Mouse (Mus musculus) myocyte (in vitro differentiated cells): Measurements from ENCODE around the gene Ninj2. TPM values are rescaled to one million over a fixed set of nuclear protein-coding genes. Genes with fewer than 3 reads are reported as not detected.

ENCODE experiments used
- H3K27me3 ChIP-seq: one replicate; pipeline ENCODE4 v1.6.1; 2011; ENCODE audit not compliant: control insufficient read depth, insufficient read depth, insufficient read length
- H3K36me3 ChIP-seq: one replicate; pipeline ENCODE4 v1.6.1; 2011; ENCODE audit not compliant: control insufficient read depth, insufficient read depth
- H3K4me2 ChIP-seq: one replicate; pipeline ENCODE4 v1.6.1; 2011; ENCODE audit warnings: low read depth, control low read depth
- H3K4me3 ChIP-seq: one replicate; pipeline ENCODE4 v1.5.1; 2011; ENCODE audit warnings: mild to moderate bottlenecking, control low read depth, moderate library complexity
- H3K79me2 ChIP-seq: one replicate; pipeline ENCODE4 v1.6.1; 2011; ENCODE audit not compliant: control insufficient read depth, insufficient read depth
- H3ac ChIP-seq: one replicate; pipeline ENCODE4 v1.6.1; 2011; ENCODE audit not compliant: control insufficient read depth, insufficient read length
- CEBPB ChIP-seq: IDR thresholded peaks from 2 replicates; pipeline ENCODE4 v1.6.1; 2011; ENCODE audit warnings: mild to moderate bottlenecking, moderate library complexity; ENCODE audit not compliant: poor library complexity, insufficient read depth, severe bottlenecking
- E2F4 ChIP-seq: IDR thresholded peaks from one replicate; pipeline ENCODE4 v1.6.1; 2011; ENCODE audit warnings: mild to moderate bottlenecking, control low read depth, moderate library complexity; ENCODE audit not compliant: insufficient read depth
- MAX ChIP-seq: IDR thresholded peaks from one replicate; pipeline ENCODE4 v1.6.1; 2011; ENCODE audit warnings: low read depth, mild to moderate bottlenecking, control low read depth
- MYOD1 ChIP-seq, 3 experiments: IDR thresholded peaks; one replicate each; pipeline ENCODE4 v1.6.1; 2011; ENCODE audit warnings: control low read depth in 2 of 3, low read depth in 2 of 3, mild to moderate bottlenecking in 2 of 3, moderate library complexity in 1 of 3; ENCODE audit not compliant: insufficient read length in 2 of 3, control insufficient read depth in 1 of 3
- MYOG ChIP-seq, 3 experiments: IDR thresholded peaks; one replicate each; pipeline ENCODE4 v1.6.1; 2011; ENCODE audit warnings: control low read depth in 2 of 3, low read depth in 2 of 3, mild to moderate bottlenecking in 2 of 3; ENCODE audit not compliant: insufficient read length in 2 of 3, control insufficient read depth in 1 of 3, insufficient read depth in 1 of 3
- POLR2A ChIP-seq: IDR thresholded peaks from one replicate; pipeline ENCODE4 v1.6.1; 2011; ENCODE audit warnings: low read depth, mild to moderate bottlenecking, control low read depth, moderate library complexity; ENCODE audit not compliant: insufficient read length
- POLR2AphosphoS2 ChIP-seq: IDR thresholded peaks from one replicate; pipeline ENCODE4 v1.6.1; 2011; ENCODE audit warnings: low read depth, control low read depth; ENCODE audit not compliant: insufficient read length
- REST ChIP-seq: IDR thresholded peaks from one replicate; pipeline ENCODE4 v1.6.1; 2011; ENCODE audit warnings: mild to moderate bottlenecking, control low read depth, moderate library complexity; ENCODE audit not compliant: insufficient read depth, insufficient read length
- SRF ChIP-seq: IDR thresholded peaks from one replicate; pipeline ENCODE4 v1.6.1; 2011; ENCODE audit warnings: low read depth; ENCODE audit not compliant: control insufficient read depth, insufficient read length
- TCF12 ChIP-seq: IDR thresholded peaks from one replicate; pipeline ENCODE4 v1.6.1; 2011; ENCODE audit warnings: mild to moderate bottlenecking, control low read depth; ENCODE audit not compliant: poor library complexity, insufficient read depth, severe bottlenecking
- TCF3 ChIP-seq: IDR thresholded peaks from one replicate; pipeline ENCODE4 v1.6.1; 2011; ENCODE audit warnings: low read depth, control low read depth; ENCODE audit not compliant: insufficient read length
- USF1 ChIP-seq: IDR thresholded peaks from one replicate; pipeline ENCODE4 v1.6.1; 2011; ENCODE audit warnings: low read depth, mild to moderate bottlenecking, control low read depth, moderate library complexity
- polyA plus RNA-seq: library from polyadenylated mRNA; unstranded; fragments of >200 nt; fragmentation: generic; extraction: Trizol; gene quantifications from one replicate; pipeline ENCODE4 v1.2.1, GENCODE M21; 2012; ENCODE audit warnings: missing spikeins

Gene Ninj2
- polyA plus RNA-seq, 1 experiment, result 0.05 TPM

DNA sequence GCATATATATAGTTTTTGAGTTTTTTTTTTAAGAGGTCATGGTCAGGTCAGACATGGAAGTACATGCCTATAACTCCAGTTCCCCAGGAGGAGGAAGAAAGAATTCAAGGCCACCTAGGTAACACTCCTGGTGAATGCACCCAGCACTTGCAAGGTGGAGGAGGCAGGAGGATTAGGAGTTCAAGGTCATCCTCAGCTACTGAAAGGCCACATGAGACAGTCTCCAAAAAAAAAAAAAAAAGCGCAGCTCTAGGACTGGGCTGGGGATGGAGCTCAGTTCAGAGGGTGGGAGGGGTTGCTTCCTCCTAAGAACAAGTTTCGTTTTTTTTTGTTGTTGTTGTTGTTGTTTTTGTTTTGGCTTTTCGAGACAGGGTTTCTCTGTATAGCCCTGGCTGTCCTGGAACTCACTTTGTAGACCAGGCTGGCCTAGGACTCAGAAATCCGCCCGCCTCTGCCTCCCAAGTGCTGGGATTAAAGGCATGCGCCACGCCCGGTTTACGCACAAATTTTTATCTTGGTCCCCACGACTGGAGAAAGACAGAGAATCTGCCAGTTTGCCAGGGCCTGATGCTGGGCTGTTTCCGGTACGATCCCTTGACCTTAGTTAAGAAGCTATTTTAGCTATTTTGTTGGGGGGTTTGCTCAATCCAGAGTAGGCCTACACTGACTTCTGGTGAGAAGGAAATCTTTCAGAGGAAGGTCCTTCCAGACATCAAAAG lies 92.0 kb downstream of the Ninj2 start:
- Histone ChIP-seq H3K36me3 (no peaks in the 10 kb centered on the region), H3K4me2 (no peak overlapping the region), H3K4me3 (no peak overlapping the region), H3K27me3 (no peaks in the 10 kb centered on the region), H3K79me2 (no peaks in the 10 kb centered on the region), H3ac (no peak overlapping the region)
- TF ChIP-seq TCF12 (no peak), POLR2A (no peak), SRF (no peak), POLR2AphosphoS2 (no peak), MYOD1 (IDR thresholded peaks at IDR 0.05; ENCODE audit: control insufficient read depth in 1 of 3, insufficient read length in 2 of 3, low read depth in 2 of 3) (no peak), TCF3 (no peak), MYOG (IDR thresholded peaks at IDR 0.05; ENCODE audit: control insufficient read depth in 1 of 3, insufficient read depth in 1 of 3, insufficient read length in 2 of 3, low read depth in 2 of 3) (no peak), MAX (no peak), CEBPB (no peak), E2F4 (no peak), REST (no peak), USF1 (no peak)

DNA sequence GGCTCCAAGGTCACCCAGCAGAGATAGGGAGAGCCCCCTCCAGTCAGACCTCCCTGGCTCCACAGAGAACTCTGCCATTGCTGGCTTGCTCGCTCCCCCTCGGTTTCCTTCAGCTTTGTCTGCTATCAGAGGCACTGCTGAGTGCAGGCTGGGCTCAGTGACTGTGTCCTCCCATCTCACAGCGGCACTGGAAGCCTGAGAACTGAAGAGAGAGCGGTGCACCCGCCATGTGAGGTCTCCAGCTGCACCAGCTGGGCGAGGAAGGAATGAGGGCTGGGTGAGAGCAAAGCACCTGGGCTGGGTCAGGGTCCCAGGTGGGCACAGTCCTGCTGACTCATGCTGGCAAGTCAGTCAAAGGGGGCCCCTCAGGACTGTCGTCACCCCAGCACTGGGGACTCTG lies 92.6 kb downstream of the Ninj2 start:
- H3K79me2 ChIP-seq, result no peaks in the 10 kb centered on the region
- TF ChIP-seq CEBPB (no peak), POLR2AphosphoS2 (no peak), TCF3 (no peak), SRF (no peak), MYOG (IDR thresholded peaks at IDR 0.05; ENCODE audit: control insufficient read depth in 1 of 3, insufficient read depth in 1 of 3, insufficient read length in 2 of 3, low read depth in 2 of 3) (no peak), MAX (no peak), TCF12 (no peak), MYOD1 (IDR thresholded peaks at IDR 0.05; ENCODE audit: control insufficient read depth in 1 of 3, insufficient read length in 2 of 3, low read depth in 2 of 3) (no peak), POLR2A (no peak), REST (no peak), USF1 (no peak), E2F4 (no peak)

DNA sequence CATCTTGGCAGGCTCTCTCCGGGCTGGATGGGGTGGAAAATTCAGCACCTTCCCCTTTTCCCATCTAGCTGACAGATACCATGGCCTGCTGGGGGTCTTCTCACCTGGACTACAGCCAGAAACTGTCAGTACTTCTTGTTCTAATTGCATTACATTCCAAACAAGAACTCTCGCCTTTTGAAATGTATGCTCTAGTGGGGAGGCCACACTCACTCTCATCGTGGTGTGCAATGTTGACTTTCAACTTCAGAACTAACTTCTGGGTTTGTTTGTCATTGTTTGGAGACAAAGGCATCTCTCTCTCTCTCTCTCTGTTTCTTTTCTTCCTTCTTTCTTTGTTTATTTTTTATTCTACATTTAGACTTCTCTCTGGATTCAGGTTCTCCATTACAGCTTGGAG lies 93.4 kb downstream of the Ninj2 start:
- H3ac ChIP-seq, result no peak overlapping the region
- no peaks in the 10 kb centered on the region for H3K79me2 ChIP-seq
- H3K4me2 ChIP-seq, result no peak overlapping the region
- H3K27me3 ChIP-seq, result no peaks in the 10 kb centered on the region
- H3K36me3 ChIP-seq, result no peaks in the 10 kb centered on the region
- H3K4me3 ChIP-seq, result no peak overlapping the region
- no peak for TF ChIP-seq TCF12
- TF ChIP-seq MYOD1 (IDR thresholded peaks at IDR 0.05; ENCODE audit: control insufficient read depth in 1 of 3, insufficient read length in 2 of 3, low read depth in 2 of 3), result no peak
- TF ChIP-seq MAX, result no peak
- no peak for TF ChIP-seq POLR2AphosphoS2
- no peak for TF ChIP-seq SRF
- TF ChIP-seq REST, result no peak
- no peak for TF ChIP-seq USF1
- no peak for TF ChIP-seq CEBPB
- TF ChIP-seq TCF3, result no peak
- TF ChIP-seq MYOG (IDR thresholded peaks at IDR 0.05; ENCODE audit: control insufficient read depth in 1 of 3, insufficient read depth in 1 of 3, insufficient read length in 2 of 3, low read depth in 2 of 3), result no peak
- no peak for TF ChIP-seq POLR2A
- TF ChIP-seq E2F4, result no peak

More for the DNA sequence above, 92.6 kb downstream of the Ninj2 start:
- no peak overlapping the region for H3K4me2 ChIP-seq
- no peak overlapping the region for H3K4me3 ChIP-seq
- H3K27me3 ChIP-seq, result no peaks in the 10 kb centered on the region
- no peaks in the 10 kb centered on the region for H3K36me3 ChIP-seq
- H3ac ChIP-seq, result no peak overlapping the region

DNA sequence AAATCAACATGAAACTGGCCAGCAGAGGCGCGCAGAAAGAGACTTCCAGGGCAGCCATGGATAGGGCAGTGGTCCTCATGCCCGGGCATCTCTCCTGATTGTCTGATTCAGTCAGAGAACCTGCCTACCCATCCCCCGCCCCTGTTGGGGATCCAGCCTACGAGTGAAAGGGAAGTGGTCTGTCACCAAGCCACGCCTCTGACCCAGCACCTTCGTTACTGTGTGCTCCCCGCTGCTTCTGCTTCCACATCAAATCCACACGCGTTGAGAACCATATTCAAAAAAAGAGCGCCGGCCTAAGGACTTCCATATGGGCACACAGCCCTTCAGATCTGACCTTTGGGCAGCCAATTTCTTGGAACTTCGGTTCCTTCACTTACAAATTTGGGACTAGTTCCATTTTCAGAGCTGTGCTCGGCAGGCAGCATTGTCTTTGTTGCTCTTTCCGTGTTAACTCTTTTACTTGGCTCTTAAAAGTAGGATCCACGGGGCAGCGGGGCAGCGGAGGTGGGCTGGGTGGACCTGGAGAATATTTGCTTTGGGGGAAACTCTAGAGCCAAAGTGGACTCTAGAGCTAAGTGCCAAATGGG lies 94.5 kb downstream of the Ninj2 start:
- Histone ChIP-seq H3K79me2 (no peaks in the 10 kb centered on the region), H3K4me3 (no peak overlapping the region), H3ac (no peak overlapping the region), H3K27me3 (no peaks in the 10 kb centered on the region), H3K4me2 (no peak overlapping the region), H3K36me3 (no peaks in the 10 kb centered on the region)
- no peak for TF ChIP-seq E2F4
- no peak for TF ChIP-seq MYOD1 (IDR thresholded peaks at IDR 0.05; ENCODE audit: control insufficient read depth in 1 of 3, insufficient read length in 2 of 3, low read depth in 2 of 3)
- no peak for TF ChIP-seq USF1
- no peak for TF ChIP-seq REST
- no peak for TF ChIP-seq TCF12
- no peak for TF ChIP-seq MYOG (IDR thresholded peaks at IDR 0.05; ENCODE audit: control insufficient read depth in 1 of 3, insufficient read depth in 1 of 3, insufficient read length in 2 of 3, low read depth in 2 of 3)
- TF ChIP-seq POLR2AphosphoS2, result no peak
- no peak for TF ChIP-seq SRF
- TF ChIP-seq MAX, result no peak
- no peak for TF ChIP-seq TCF3
- no peak for TF ChIP-seq CEBPB
- TF ChIP-seq POLR2A, result no peak
